ENCODE assay signal across 34 mouse cellular contexts in genomic region chr9:119243981-119244380, GRCm38 (mm10). TPM values are rescaled to one million over a fixed set of nuclear protein-coding genes. Genes with fewer than 3 reads are reported as not detected.
DNase-seq lines count a peak whose midpoint lies in the region; ATAC-seq and TF ChIP-seq lines count a peak whose summit lies in the region.
"Had no signal": no experiment of that assay in that cellular context is flagged by ENCODE, and none has a peak within 500 bp of the region (broad histone marks: within the 10 kb centered on the region; RNA-seq: fewer than 3 reads in every experiment).

No protein-coding gene starts in this region.

- H3K4me1 ChIP-seq in intestine, embryonic 15.5 days (replicated peaks): no peaks in the 10 kb centered on the region
- H3K4me1 ChIP-seq in intestine, embryonic 16.5 days (ENCODE audit: control insufficient read depth, insufficient read depth, low read length): 0 out of 2 replicates have a peak, but pooled peaks cover 3% of the 10 kb centered on the region
- no peaks in the 10 kb centered on the region for H3K4me1 ChIP-seq in stomach, postnatal 0 days (replicated peaks; ENCODE audit: control insufficient read depth, insufficient read depth)
- H3K4me1 ChIP-seq: embryonic facial prominence, embryonic 10.5 days; embryonic facial prominence, embryonic 15.5 days; forebrain, embryonic 12.5 days; lung, embryonic 15.5 days had no signal

- H3K4me3 ChIP-seq in intestine, embryonic 15.5 days (replicated peaks): no peak overlapping the region
- no peak overlapping the region for H3K4me3 ChIP-seq in intestine, embryonic 16.5 days (ENCODE audit: low read length)
- no peak overlapping the region for H3K4me3 ChIP-seq in stomach, postnatal 0 days (ENCODE audit: low read depth, low read length)
- H3K4me3 ChIP-seq: embryonic facial prominence, embryonic 10.5 days; embryonic facial prominence, embryonic 15.5 days; forebrain, embryonic 12.5 days; lung, embryonic 15.5 days had no signal

- TF ChIP-seq EP300 in stomach, postnatal 0 days (optimal IDR thresholded peaks at IDR 0.05): no peak

- H3K9me3 ChIP-seq in intestine, embryonic 15.5 days: no peaks in the 10 kb centered on the region
- no peaks in the 10 kb centered on the region for H3K9me3 ChIP-seq in intestine, embryonic 16.5 days (ENCODE audit: control insufficient read depth, low read length)
- H3K9me3 ChIP-seq in stomach, postnatal 0 days (ENCODE audit: control insufficient read depth, low read length): no peaks in the 10 kb centered on the region
- H3K9me3 ChIP-seq: embryonic facial prominence, embryonic 10.5 days; embryonic facial prominence, embryonic 15.5 days; forebrain, embryonic 12.5 days; lung, embryonic 15.5 days had no signal

- TF ChIP-seq CTCF in stomach, postnatal 0 days (IDR thresholded peaks at IDR 0.05; ENCODE audit: low read depth): no peak

- H3K27ac ChIP-seq in intestine, embryonic 15.5 days: 0 out of 2 replicates have a peak overlapping the region, but pooled peaks have one; percentile 32
- H3K27ac ChIP-seq in intestine, embryonic 16.5 days (ENCODE audit: low read length): peak overlapping the region; percentile 38
- no peak overlapping the region for H3K27ac ChIP-seq in stomach, postnatal 0 days (replicated peaks)
- H3K27ac ChIP-seq: embryonic facial prominence, embryonic 10.5 days; embryonic facial prominence, embryonic 15.5 days; forebrain, embryonic 12.5 days; hindbrain, embryonic 14.5 days; lung, embryonic 15.5 days had no signal

- peak; percentile 48 to 67 for DNase-seq in kidney, adult 8-10 months
- no peak for DNase-seq in kidney, postnatal 4 days
- no peak for DNase-seq in stomach, postnatal 0 days (ENCODE audit: low spot score)
- DNase-seq: adrenal gland, adult 2 months; B cell, adult 2 months; cerebellum, adult 8-10 months; cerebellum, postnatal 25 days; forebrain, postnatal 0 days; gastrocnemius, postnatal 10 days; thymus, adult 2 months; thymus, postnatal 36 days had no signal

- no peak overlapping the region for H3K4me2 ChIP-seq in intestine, embryonic 15.5 days (replicated peaks)
- no peak overlapping the region for H3K4me2 ChIP-seq in intestine, embryonic 16.5 days (ENCODE audit: low read depth, low read length)
- no peak overlapping the region for H3K4me2 ChIP-seq in stomach, postnatal 0 days (replicated peaks; ENCODE audit: low read depth)
- H3K4me2 ChIP-seq: embryonic facial prominence, embryonic 15.5 days; forebrain, embryonic 12.5 days; heart, embryonic 11.5 days; hindbrain, embryonic 14.5 days; liver, embryonic 11.5 days; lung, embryonic 15.5 days; midbrain, embryonic 11.5 days had no signal

- peak; percentile 81 for ATAC-seq in intestine, embryonic 15.5 days
- peak; percentile 88 for ATAC-seq in intestine, embryonic 16.5 days
- peak; percentile 51; the same call in 1 of the 2 replicates for ATAC-seq in stomach, postnatal 0 days (ENCODE audit: low FRiP score, low TSS enrichment)
- ATAC-seq in granulocyte monocyte progenitor cell, adult 5-6 weeks (replicated peaks; ENCODE audit: poor library complexity, severe bottlenecking): no peak
- ATAC-seq: activated CD4-positive, CD25-positive, alpha-beta regulatory T cell, adult 4 months; forebrain, postnatal 0 days; midbrain, embryonic 16.5 days had no signal

- no peak overlapping the region for H3K9ac ChIP-seq in intestine, embryonic 15.5 days
- no peak overlapping the region for H3K9ac ChIP-seq in intestine, embryonic 16.5 days (ENCODE audit: low read depth, low read length)
- H3K9ac ChIP-seq in stomach, postnatal 0 days (ENCODE audit: low read length): no peak overlapping the region
- H3K9ac ChIP-seq: embryonic facial prominence, embryonic 15.5 days; forebrain, embryonic 12.5 days; forebrain, postnatal 0 days; hindbrain, embryonic 14.5 days; lung, embryonic 15.5 days had no signal

- H3K36me3 ChIP-seq in intestine, embryonic 15.5 days: peaks cover 4% of the 10 kb centered on the region; the same call in 1 of the 2 replicates
- peaks cover 4% of the 10 kb centered on the region; the same call in 1 of the 2 replicates for H3K36me3 ChIP-seq in intestine, embryonic 16.5 days (ENCODE audit: control insufficient read depth, insufficient read depth, low read length)
- H3K36me3 ChIP-seq in stomach, postnatal 0 days (ENCODE audit: control insufficient read depth, insufficient read depth, low read length): peaks cover 9% of the 10 kb centered on the region; the same call in 1 of the 2 replicates

- WGBS in intestine, embryonic 15.5 days: 75% methylated on average over 3 of the region's 3 CpGs
- 68% methylated on average over 3 of the region's 3 CpGs for WGBS in intestine, embryonic 16.5 days
- WGBS in stomach, postnatal 0 days: 79% methylated on average over 3 of the region's 3 CpGs

- H3K27me3 ChIP-seq in intestine, embryonic 15.5 days (replicated peaks): no peaks in the 10 kb centered on the region
- H3K27me3 ChIP-seq in intestine, embryonic 16.5 days (replicated peaks; ENCODE audit: control insufficient read depth, insufficient read depth, low read length): no peaks in the 10 kb centered on the region
- H3K27me3 ChIP-seq in stomach, postnatal 0 days (ENCODE audit: control insufficient read depth, insufficient read depth, low read length): no peaks in the 10 kb centered on the region
- H3K27me3 ChIP-seq: embryonic facial prominence, embryonic 15.5 days; forebrain, embryonic 12.5 days; lung, embryonic 15.5 days had no signal

RNA-seq across cellular contexts. Expression of gene Slc22a13, which starts 35.1 kb away (rescaled TPM):
- polyA plus RNA-seq in intestine, embryonic 15.5 days (2015; fragmentation: Nextera tagmentation; extraction: Ambion mirVana): not detected in 2 replicates
- polyA plus RNA-seq in intestine, embryonic 16.5 days (2015; fragmentation: Nextera tagmentation; extraction: Ambion mirVana): not detected in 2 replicates
- 0.07 TPM in 1 of 2 replicates, not detected in the other for polyA plus RNA-seq in stomach, postnatal 0 days (2015; fragmentation: Nextera tagmentation; extraction: Ambion mirVana)
- total RNA-seq in granulocyte monocyte progenitor cell, adult 5-6 weeks (2014; fragmentation: Nextera tagmentation): not detected in 2 replicates
- total RNA-seq in granulocyte monocyte progenitor cell, adult 5-6 weeks (2017): not detected in 2 replicates
- total RNA-seq: adrenal gland, adult 2 months; forebrain, postnatal 0 days; gastrocnemius, postnatal 10 days; hematopoietic stem cell, adult 5-6 weeks; layer of hippocampus, adult 18-20 months; layer of hippocampus, postnatal 10 days; left cerebral cortex, adult 18-20 months; megakaryocyte progenitor cell, adult 5-6 weeks; neutrophil, adult 5-6 weeks had no signal
- polyA plus RNA-seq: activated CD4-positive, CD25-positive, alpha-beta regulatory T cell, adult 4 months; adrenal gland, adult 2 months; embryonic facial prominence, embryonic 10.5 days; embryonic facial prominence, embryonic 15.5 days; forebrain, embryonic 12.5 days; forebrain, postnatal 0 days; gonadal fat pad, adult 2 months; heart, embryonic 11.5 days; heart, embryonic 16.5 days; hindbrain, embryonic 14.5 days; limb, embryonic 11.5 days; liver, embryonic 11.5 days; lung, embryonic 15.5 days; midbrain, embryonic 11.5 days; midbrain, embryonic 16.5 days; neural tube, embryonic 11.5 days had no signal

Comparison
In these comparisons a context has a peak if more than half of its experiments do, and no peak if none do; other contexts are left out.
1. DNase-seq: peak in kidney, adult 8-10 months (2 of 2); none in kidney, postnatal 4 days (0 of 2) and stomach, postnatal 0 days (single experiment).